Mouse (Mus musculus) kidney, postnatal 14 days (tissue): ENCODE results near the gene Fanca.
"Not testable (repeated sequence)": the region's sequence is repeated elsewhere in the genome, so short reads cannot be mapped to it uniquely, and the experiment has no call there.

Source experiments
- DNase-seq: peaks from one replicate; pipeline ENCODE4 v3.0.0; 2022; ENCODE audit warnings: mixed read lengths

The Fanca gene

DNA sequence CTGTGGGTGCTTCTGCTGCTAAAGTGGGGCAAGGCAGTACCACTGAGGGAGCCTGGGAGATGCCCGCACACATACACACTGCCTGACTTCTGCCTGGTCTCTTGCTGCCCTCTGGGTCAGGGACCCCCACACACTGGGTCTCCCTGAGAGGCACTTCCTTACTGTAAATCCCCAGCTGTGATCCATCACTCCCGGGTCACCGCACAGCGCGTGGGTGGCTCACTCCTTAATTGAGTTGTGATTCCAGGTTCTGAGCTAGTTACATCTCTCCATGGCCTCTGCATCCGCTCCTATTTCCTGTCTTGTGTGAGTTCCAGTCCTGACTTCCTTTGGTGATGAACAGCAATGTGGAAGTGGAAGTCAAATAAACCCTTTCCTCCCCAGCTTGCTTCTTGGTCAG lies 12.3 kb upstream of the Fanca start:
- no peak for DNase-seq

- no peak for DNase-seq
Measured at GRCm38 (mm10) chr8:123329961-123330360, 11.6 kb upstream of the Fanca start.

- no peak for DNase-seq
Measured at GRCm38 (mm10) chr8:123329350-123329749, 11.0 kb upstream of the Fanca start.

- DNase-seq: no peak
Measured at GRCm38 (mm10) chr8:123328552-123328951, 10.2 kb upstream of the Fanca start.

DNA sequence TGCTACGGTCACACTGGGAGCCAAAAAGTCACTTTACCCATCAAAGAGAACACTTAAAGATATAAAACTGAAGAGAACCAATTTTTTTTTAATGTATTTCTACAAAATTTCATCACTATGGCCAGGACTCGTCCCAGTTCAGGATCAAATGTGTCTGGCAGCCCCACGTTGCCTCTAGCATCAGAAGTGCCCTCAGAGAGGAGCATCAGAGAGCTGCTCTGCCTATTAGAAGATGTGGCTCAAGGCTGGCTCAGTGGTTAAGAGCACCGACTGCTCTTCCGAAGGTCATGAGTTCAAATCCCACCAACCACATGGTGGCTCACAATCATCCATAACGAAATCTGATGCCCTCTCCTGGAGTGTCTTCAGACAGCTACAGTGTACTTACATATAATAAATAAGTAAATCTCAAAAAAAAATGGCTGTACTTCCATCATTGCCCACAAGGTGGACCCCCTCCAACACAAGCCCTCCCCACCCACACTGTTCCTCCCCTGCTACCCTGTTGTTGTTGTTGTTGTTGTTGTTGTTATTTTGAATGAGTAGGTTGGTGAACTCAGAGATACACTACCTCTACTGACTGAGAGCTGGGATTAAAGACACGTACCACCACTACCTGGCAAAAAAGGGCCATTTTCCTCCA lies 1.3 kb upstream of the Fanca start:
- peak; percentile 64 for DNase-seq

- DNase-seq: no peak
Measured at GRCm38 (mm10) chr8:123317781-123318466, 452 bp downstream of the Fanca start.

DNA sequence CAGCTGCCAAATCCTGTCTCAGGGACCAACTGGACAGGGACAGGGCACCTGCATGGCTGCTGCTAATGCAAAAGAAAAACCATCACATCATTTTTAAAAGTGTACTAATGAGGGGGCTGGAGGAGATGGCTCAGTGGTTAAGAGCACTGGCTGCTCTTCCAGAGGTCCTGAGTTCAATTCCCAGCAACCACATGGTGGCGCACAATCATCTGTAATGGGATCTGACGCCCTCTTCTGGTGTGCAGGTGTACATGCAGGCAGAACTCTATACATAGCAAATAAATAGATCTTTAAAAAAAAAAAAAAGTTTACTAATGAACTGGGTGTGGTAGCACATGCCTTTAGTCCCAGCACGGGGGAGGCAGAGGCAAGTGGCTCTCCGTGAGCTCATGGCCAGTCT lies 9.6 kb downstream of the Fanca start:
- DNase-seq: no peak

GRCm38 (mm10) chr8:123298301-123298700 lies 20.1 kb downstream of the Fanca start:
- no peak for DNase-seq

- DNase-seq: no peak
Measured at GRCm38 (mm10) chr8:123292785-123293184, 25.6 kb downstream of the Fanca start.

- no peak for DNase-seq
Measured at GRCm38 (mm10) chr8:123292281-123292680, 26.1 kb downstream of the Fanca start.

GRCm38 (mm10) chr8:123291716-123292115 lies 26.7 kb downstream of the Fanca start:
- DNase-seq: no peak

GRCm38 (mm10) chr8:123290679-123291078 lies 27.7 kb downstream of the Fanca start:
- DNase-seq: no peak

DNA sequence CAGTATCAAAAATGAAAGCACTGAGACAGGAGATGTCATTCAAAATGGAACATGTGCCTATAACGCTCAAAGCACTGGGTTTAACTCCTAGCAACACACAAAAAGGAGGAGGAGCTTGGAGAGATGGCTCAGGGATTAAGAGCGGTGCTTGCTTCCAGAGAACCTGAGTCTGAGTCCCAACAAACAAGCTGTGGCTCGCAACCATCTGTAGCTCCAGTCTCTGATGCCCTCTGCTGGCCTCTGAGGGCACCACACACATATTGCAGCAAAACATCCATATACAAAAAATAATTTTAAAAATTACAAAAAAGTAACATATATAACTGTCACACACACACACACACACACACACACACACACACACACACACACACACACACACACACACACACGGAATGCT lies 28.2 kb downstream of the Fanca start:
- peak; percentile 21 for DNase-seq

DNA sequence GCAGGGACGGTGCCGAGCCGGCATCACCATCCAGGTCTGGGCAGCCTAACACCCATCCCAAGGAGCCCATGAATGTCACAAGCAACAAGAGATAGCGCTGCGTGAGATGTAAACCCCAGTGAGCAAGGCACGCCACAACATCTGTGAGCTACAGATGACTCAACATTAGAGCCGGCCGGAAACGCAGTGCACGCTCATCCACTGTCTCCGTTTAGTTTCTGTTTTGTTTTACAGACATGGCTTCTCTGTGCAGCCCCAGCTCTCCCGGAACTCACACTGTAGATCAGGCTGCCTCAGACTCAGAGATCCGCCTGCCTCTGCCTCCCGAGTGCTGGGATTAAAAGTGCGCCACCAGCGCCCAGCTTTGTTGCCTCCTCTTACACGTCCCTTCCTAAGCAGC lies 31.0 kb downstream of the Fanca start:
- no peak for DNase-seq

DNA sequence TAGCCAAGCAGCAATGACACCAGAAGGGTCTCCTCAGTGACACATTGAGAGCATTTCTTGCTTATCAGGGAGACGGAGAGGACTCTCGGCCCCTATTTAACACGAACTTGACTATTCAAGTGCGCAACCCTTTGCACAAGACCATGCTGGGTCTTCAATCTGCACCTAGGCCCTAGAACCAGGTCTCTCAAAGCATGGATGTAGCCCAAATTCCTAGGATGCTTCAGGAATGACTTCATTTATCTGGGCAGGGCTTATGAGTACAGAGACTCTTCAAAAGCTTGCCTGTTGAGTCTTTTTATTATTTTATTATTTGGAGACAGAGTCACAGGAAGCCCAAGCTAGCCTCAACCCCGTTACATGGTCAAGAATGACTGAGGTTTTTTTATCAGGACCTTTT lies 33.9 kb downstream of the Fanca start:
- DNase-seq: no peak

DNA sequence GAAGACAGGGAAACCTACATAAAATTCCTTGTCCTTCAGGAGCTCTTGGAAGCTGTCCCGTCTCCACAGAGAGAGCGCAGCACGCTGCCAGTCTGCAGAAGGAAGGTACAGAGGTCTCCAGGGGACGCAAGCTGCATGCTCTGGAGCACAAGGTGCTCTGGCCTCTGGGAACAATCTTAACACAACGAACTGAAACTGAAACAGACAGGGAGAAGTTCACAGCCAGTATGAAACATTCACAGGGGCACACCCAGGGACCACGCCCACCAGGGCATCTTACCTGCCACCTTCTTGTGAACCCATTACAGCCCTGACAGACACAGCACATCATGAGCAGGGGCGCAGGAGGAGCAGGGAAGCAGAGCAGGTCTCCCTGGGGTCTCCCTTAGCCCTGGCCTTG lies 34.4 kb downstream of the Fanca start:
- no peak for DNase-seq

DNA sequence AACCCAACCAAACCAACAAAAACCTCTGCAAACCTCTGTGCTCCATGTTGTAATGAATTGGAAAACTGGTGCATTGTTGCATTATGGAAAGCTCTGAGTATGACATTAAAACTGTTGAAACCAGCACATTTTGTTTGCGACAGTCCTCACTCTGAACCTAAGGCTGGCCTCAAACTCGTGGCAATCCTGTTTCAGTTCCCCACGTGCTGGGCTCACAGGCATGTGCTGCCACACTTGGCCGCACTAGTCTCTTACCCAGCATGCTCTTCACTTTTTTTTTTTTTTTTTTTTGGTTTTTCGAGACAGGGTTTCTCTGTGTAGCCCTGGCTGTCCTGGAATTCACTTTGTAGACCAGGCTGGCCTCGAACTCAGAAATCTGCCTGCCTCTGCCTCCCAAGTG lies 35.4 kb downstream of the Fanca start:
- not testable (repeated sequence) for DNase-seq

GRCm38 (mm10) chr8:123280302-123281094 lies 37.9 kb downstream of the Fanca start:
- no peak for DNase-seq

GRCm38 (mm10) chr8:123279828-123280227 lies 38.5 kb downstream of the Fanca start:
- no peak for DNase-seq

- DNase-seq: no peak
Measured at GRCm38 (mm10) chr8:123278445-123278844, 39.9 kb downstream of the Fanca start.

DNA sequence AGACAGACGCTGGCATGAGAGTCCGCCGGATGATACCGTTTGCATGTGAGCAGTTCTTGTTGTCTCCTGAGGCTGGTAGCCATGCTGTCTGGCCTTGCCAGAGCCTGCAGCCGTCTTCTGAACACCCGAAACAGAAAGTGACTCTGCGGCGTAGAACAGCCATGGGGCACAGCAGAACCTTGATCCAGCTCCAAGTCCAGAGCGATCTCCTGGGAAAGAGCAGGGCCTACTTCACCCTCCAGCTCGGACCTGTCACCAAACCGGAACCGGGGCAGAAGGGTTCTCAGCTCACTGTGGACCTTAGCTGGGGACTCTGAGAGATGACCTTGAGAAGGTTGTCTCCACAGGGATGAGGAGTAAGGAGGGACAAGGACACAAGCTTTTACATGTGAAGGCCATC lies 43.3 kb downstream of the Fanca start:
- DNase-seq: no peak

- no peak for DNase-seq
Measured at GRCm38 (mm10) chr8:123274447-123274846, 43.9 kb downstream of the Fanca start.

DNA sequence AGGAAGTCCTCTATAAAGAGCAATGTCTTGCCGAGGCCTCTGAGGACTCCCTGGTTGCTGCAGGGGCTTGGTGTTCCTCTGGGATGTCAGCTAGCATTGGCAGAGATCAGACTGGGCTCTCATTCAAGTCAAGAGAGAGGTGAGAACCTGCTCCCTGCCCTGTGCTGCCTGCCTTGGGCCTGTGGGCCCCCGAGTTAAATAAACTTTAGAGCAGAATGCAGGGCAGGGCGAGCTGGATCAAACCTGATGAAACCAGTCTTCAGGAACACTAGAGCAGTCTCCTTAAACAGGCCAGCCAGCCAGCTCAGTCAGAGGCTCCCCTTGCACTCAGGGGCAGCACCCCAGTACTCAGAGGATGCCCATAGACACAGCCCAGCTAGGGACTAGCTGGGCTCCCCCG lies 46.5 kb downstream of the Fanca start:
- peak; percentile 40 for DNase-seq

DNA sequence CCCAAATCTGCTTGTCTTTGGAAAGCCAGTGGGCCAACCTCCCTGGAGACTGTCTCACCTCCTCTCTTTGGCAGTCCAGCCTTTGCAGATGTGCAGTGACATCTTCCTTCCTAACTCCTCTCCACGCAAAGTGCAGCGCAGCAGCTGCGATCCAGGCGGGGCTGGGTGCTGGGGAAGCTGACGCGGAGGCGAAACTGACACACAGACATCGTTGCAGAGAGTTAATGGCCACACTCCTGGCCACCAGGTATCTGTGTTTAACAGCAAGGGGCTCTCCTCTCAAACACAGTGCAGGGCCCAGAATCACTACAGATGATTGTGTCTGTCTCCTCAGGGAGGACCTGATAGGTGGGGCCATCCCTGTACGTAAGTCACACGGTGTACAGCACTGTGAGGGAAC lies 47.2 kb downstream of the Fanca start:
- DNase-seq: no peak
